ENCODE assay signal across 9 mouse cellular contexts in genomic region chr12:100479892-100480621, GRCm38 (mm10). TPM values are rescaled to one million over a fixed set of nuclear protein-coding genes. Genes with fewer than 3 reads are reported as not detected.
DNase-seq lines count a peak whose midpoint lies in the region; ATAC-seq and TF ChIP-seq lines count a peak whose summit lies in the region.
"Had no signal": no experiment of that assay in that cellular context is flagged by ENCODE, and none has a peak within 500 bp of the region (broad histone marks: within the 10 kb centered on the region; RNA-seq: fewer than 3 reads in every experiment).

No protein-coding gene starts in this region.

- WGBS in intestine, embryonic 15.5 days: 34% methylated on average over 7 of the region's 7 CpGs
- WGBS in lung, embryonic 14.5 days: 33% methylated on average over 7 of the region's 7 CpGs
- 40% methylated on average over 7 of the region's 7 CpGs for WGBS in olfactory bulb, adult 2 months

- no peaks in the 10 kb centered on the region for H3K27me3 ChIP-seq in intestine, embryonic 15.5 days (replicated peaks)
- H3K27me3 ChIP-seq in lung, embryonic 14.5 days (ENCODE audit: insufficient read depth, low read length): no peaks in the 10 kb centered on the region
- H3K27me3 ChIP-seq: limb, embryonic 13.5 days had no signal

- H3K9me3 ChIP-seq in intestine, embryonic 15.5 days: no peaks in the 10 kb centered on the region
- no peaks in the 10 kb centered on the region for H3K9me3 ChIP-seq in lung, embryonic 14.5 days (ENCODE audit: low read depth, low read length)
- H3K9me3 ChIP-seq: limb, embryonic 13.5 days had no signal

- H3K4me1 ChIP-seq in intestine, embryonic 15.5 days (replicated peaks): peaks cover 7% of the 10 kb centered on the region; the same call in 1 of the 2 replicates
- H3K4me1 ChIP-seq in lung, embryonic 14.5 days (ENCODE audit: insufficient read depth): no peaks in the 10 kb centered on the region
- peaks cover 28% of the 10 kb centered on the region for H3K4me1 ChIP-seq in olfactory bulb, adult 2 months (ENCODE audit: control insufficient read depth, insufficient read depth, low read length)
- H3K4me1 ChIP-seq: limb, embryonic 13.5 days had no signal

- no peak overlapping the region for H3K4me2 ChIP-seq in intestine, embryonic 15.5 days (replicated peaks)
- H3K4me2 ChIP-seq in lung, embryonic 14.5 days: no peak overlapping the region
- H3K4me2 ChIP-seq: limb, embryonic 13.5 days had no signal

- no peak overlapping the region for H3K4me3 ChIP-seq in intestine, embryonic 15.5 days (replicated peaks)
- H3K4me3 ChIP-seq in lung, embryonic 14.5 days (ENCODE audit: low read depth, low read length): no peak overlapping the region
- H3K4me3 ChIP-seq in olfactory bulb, adult 2 months (ENCODE audit: insufficient read depth, low read depth, low read length): no peak overlapping the region
- H3K4me3 ChIP-seq: limb, embryonic 13.5 days had no signal

- H3K36me3 ChIP-seq in intestine, embryonic 15.5 days: no peaks in the 10 kb centered on the region
- H3K36me3 ChIP-seq in lung, embryonic 14.5 days (ENCODE audit: insufficient read depth): peaks cover 12% of the 10 kb centered on the region; the same call in 1 of the 2 replicates

- TF ChIP-seq CTCF in lung, embryonic 14.5 days (IDR thresholded peaks at IDR 0.05; ENCODE audit: low read depth): peak; percentile 89
- peak; percentile 53; the same call in 1 of the 2 replicates for TF ChIP-seq CTCF in olfactory bulb, adult 2 months (IDR thresholded peaks at IDR 0.05; ENCODE audit: insufficient read depth, low read depth, low read length)

- no peak for TF ChIP-seq POLR2A in olfactory bulb, adult 2 months (IDR thresholded peaks at IDR 0.05; ENCODE audit: insufficient read depth, low read depth, low read length)

- 0 out of 2 replicates have a peak overlapping the region, but pooled peaks have one; percentile 36 for H3K27ac ChIP-seq in intestine, embryonic 15.5 days
- no peak overlapping the region for H3K27ac ChIP-seq in lung, embryonic 14.5 days (ENCODE audit: low read depth)
- no peak overlapping the region for H3K27ac ChIP-seq in olfactory bulb, adult 2 months (ENCODE audit: insufficient read depth, low read depth, low read length)
- H3K27ac ChIP-seq: limb, embryonic 13.5 days had no signal

- ATAC-seq in intestine, embryonic 15.5 days: peak; percentile 63
- peak; percentile 32; the same call in 1 of the 2 replicates for ATAC-seq in lung, embryonic 14.5 days (ENCODE audit: insufficient read depth)

- DNase-seq in urinary bladder, postnatal 14 days (ENCODE audit: low spot score): peak; percentile 66
- no peak for DNase-seq in urinary bladder, adult 2 months (ENCODE audit: low spot score)
- peak; percentile 9 for DNase-seq in c-Kit-negative CD71-positive TER-119-positive erythroid progenitor cells, embryonic 14.5 days (ENCODE audit: low read depth, low spot score)
- peak; percentile 71 for DNase-seq in gastrocnemius, adult 18-20 months (ENCODE audit: low spot score)
- peak; percentile 88 for DNase-seq in lung, embryonic 14.5 days
- DNase-seq in frontal cortex, postnatal 25 days (ENCODE audit: low spot score in 2 of 2): no peak

- no peak overlapping the region for H3K9ac ChIP-seq in intestine, embryonic 15.5 days
- no peak overlapping the region for H3K9ac ChIP-seq in lung, embryonic 14.5 days
- H3K9ac ChIP-seq: limb, embryonic 13.5 days had no signal

RNA-seq across cellular contexts. Expression of gene Ttc7b, which starts 40.6 kb away (rescaled TPM):
- 26.9 and 28.9 TPM in 2 replicates for polyA plus RNA-seq in urinary bladder, adult 2 months (2012; rRNA removed)
- total RNA-seq in gastrocnemius, adult 18-20 months (2021): 100 to 1,000 TPM; 141 to 168 TPM
- polyA plus RNA-seq in intestine, embryonic 15.5 days (2015; fragmentation: Nextera tagmentation; extraction: Ambion mirVana): 3.4 and 4.0 TPM in 2 replicates
- polyA plus RNA-seq in lung, embryonic 14.5 days (2014; fragmentation: Nextera tagmentation; extraction: Ambion mirVana): 6.3 and 8.1 TPM in 2 replicates
- polyA plus RNA-seq in olfactory bulb, adult 2 months (2012; ENCODE audit: insufficient read depth, insufficient read length, low replicate concordance, missing spikeins): not detected in 2 replicates

Comparison
In these comparisons a context has a peak if more than half of its experiments do, and no peak if none do; other contexts are left out.
1. DNase-seq: peak in urinary bladder, postnatal 14 days (single experiment), c-Kit-negative CD71-positive TER-119-positive erythroid progenitor cells, embryonic 14.5 days (single experiment), gastrocnemius, adult 18-20 months (single experiment) and lung, embryonic 14.5 days (single experiment); none in urinary bladder, adult 2 months (single experiment) and frontal cortex, postnatal 25 days (0 of 2).